Mouse (Mus musculus) stomach, embryonic 14.5 days (tissue): Measurements from ENCODE around the gene Rbpj. TPM values are rescaled to one million over a fixed set of nuclear protein-coding genes. Genes with fewer than 3 reads are reported as not detected.

Source experiments
- ATAC-seq: fragments of 200-750 bp; cut with Nextera tagmentation; 2 replicates; pipeline ENCODE4 v1.8.0; 2017; ENCODE audit warnings: low read depth, moderate TSS enrichment; ENCODE audit not compliant: insufficient number of reproducible peaks, insufficient read depth, low FRiP score
- H3K27ac ChIP-seq: fragments of 300-500 bp; sonication (generic); 2 replicates; pipeline ENCODE4 v1.5.1; 2014; ENCODE audit warnings: mild to moderate bottlenecking, low read length, moderate library complexity, mixed read lengths
- H3K27me3 ChIP-seq: fragments of 300-500 bp; sonication (generic); 2 replicates; pipeline ENCODE4 v1.6.1; 2014; ENCODE audit warnings: low read length, control low read depth, mixed read lengths; ENCODE audit not compliant: control insufficient read depth, insufficient read depth
- H3K36me3 ChIP-seq: fragments of 300-500 bp; sonication (generic); 2 replicates; pipeline ENCODE4 v1.6.1; 2014; ENCODE audit warnings: mild to moderate bottlenecking, control low read depth, low read length, moderate library complexity, mixed read lengths; ENCODE audit not compliant: control insufficient read depth, insufficient read depth
- H3K4me1 ChIP-seq: fragments of 300-500 bp; sonication (generic); 2 replicates; pipeline ENCODE4 v1.6.1; 2014; ENCODE audit warnings: low read length, control low read depth, mixed read lengths; ENCODE audit not compliant: control insufficient read depth, insufficient read depth
- H3K4me2 ChIP-seq: fragments of 300-500 bp; sonication (generic); replicated peaks from 2 replicates; pipeline ENCODE4 v1.6.1; 2014; ENCODE audit warnings: low read depth, low read length, control low read depth
- H3K4me3 ChIP-seq: fragments of 300-500 bp; sonication (generic); 2 replicates; pipeline ENCODE4 v1.5.1; 2014; ENCODE audit warnings: low read depth, low read length, control low read depth
- H3K9ac ChIP-seq: fragments of 300-500 bp; sonication (generic); replicated peaks from 2 replicates; pipeline ENCODE4 v1.6.1; 2014; ENCODE audit warnings: low read depth, mild to moderate bottlenecking, control low read depth, low read length, moderate library complexity, mixed read lengths
- H3K9me3 ChIP-seq: fragments of 300-500 bp; sonication (generic); 2 replicates; pipeline ENCODE4 v1.6.1; 2016; ENCODE audit warnings: low read depth, low read length, control low read depth; ENCODE audit not compliant: control insufficient read depth
- WGBS: fragments of 180-500 bp; shearing (Covaris S2); extraction: QIAGEN DNeasy Blood & Tissue Kit; methylation state at CpG from one replicate; pipeline ENCODE4 v1.1.7; 2014; 5-methylcytosine and 5-hydroxymethylcytosine counted together
- polyA plus RNA-seq: library from polyadenylated mRNA; unstranded; fragments of >200 nt; fragmentation: Nextera tagmentation; extraction: Ambion mirVana; gene quantifications from 2 replicates; pipeline ENCODE4 v1.2.1, GENCODE M21; 2014

Gene Rbpj
- polyA plus RNA-seq, 1 experiment from 2014 or later: 42.4 TPM

DNA sequence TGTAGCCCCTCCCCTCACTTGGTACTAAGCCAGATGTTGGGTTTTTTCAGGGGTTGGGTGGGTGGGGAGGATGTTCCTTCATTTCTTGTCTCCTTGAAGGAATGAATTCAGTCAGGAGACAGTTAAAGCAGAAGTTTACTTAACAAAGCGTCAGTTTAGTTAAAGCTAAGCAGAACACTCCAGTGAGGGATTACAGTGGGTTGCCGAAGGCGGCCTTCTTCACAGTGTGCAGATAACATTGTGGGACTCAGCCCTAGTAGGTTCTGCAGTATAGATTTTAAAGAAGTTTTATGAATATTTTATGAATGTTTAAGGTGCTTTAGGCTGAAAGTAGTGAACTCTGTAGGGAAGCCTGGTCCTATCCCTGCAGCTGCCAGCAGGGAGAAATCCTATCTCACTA lies 27.7 kb upstream of the Rbpj start:
- 9% methylated on average over 3 of the region's 3 CpGs for WGBS
- peaks cover 11% of the 10 kb centered on the region; the same call in 1 of the 2 replicates for H3K4me1 ChIP-seq
- no peaks in the 10 kb centered on the region for H3K9me3 ChIP-seq
- H3K4me3 ChIP-seq: no peak overlapping the region
- H3K36me3 ChIP-seq: no peaks in the 10 kb centered on the region
- no peak overlapping the region for H3K9ac ChIP-seq
- H3K4me2 ChIP-seq: no peak overlapping the region
- H3K27ac ChIP-seq: peak overlapping the region; percentile 63; the same call in 1 of the 2 replicates
- no peaks in the 10 kb centered on the region for H3K27me3 ChIP-seq
- peak; percentile 72; the same call in 1 of the 2 replicates for ATAC-seq

DNA sequence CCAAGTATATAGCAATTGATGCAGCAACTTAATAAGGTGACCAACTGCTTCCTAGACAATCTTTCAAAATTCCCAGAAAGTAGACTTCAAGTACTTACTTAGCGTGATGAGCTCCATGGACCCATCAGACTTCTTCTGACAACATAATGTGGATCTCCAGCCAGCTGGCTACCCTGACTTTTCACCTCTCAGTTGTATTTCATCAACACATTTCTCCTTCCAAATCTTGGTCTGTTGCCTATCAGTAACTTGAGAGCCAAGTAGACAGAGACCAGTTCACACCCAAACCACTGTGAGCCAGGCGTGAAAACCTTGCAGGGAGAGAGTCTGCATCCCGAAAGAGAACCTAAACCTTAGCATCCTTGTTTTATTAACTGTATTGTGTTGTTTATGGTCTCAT lies 26.3 kb upstream of the Rbpj start:
- no peak for ATAC-seq

DNA sequence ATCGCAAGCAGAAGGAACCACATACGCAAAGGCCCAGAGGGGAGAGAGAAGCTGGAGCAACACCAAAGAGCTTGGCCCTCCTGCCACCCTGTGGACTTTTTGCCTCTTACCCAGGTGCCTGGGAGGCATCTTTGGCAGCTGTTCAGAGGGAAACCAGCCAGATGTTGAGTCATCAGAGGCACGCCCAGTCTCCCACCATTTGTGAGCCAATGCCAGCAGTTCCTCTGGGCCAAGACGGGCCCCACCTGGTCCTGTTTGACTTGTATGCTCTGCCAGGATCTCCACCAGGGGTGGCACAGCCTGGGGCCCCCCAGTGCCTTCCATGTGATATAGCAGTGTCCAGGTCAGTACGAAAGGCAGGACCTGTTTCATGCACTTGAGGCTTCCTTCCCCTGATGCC lies 21.9 kb upstream of the Rbpj start:
- Histone ChIP-seq H3K9me3 (no peaks in the 10 kb centered on the region), H3K4me2 (no peak overlapping the region), H3K4me1 (0 out of 2 replicates have a peak, but pooled peaks cover 4% of the 10 kb centered on the region), H3K4me3 (no peak overlapping the region), H3K9ac (no peak overlapping the region), H3K27me3 (no peaks in the 10 kb centered on the region), H3K27ac (no peak overlapping the region), H3K36me3 (no peaks in the 10 kb centered on the region)
- ATAC-seq: no peak
- WGBS: 80% methylated on average over 5 of the region's 5 CpGs

More for the DNA sequence above, 26.3 kb upstream of the Rbpj start:
- Histone ChIP-seq H3K4me3 (no peak overlapping the region), H3K36me3 (no peaks in the 10 kb centered on the region), H3K27me3 (no peaks in the 10 kb centered on the region), H3K4me1 (peaks cover 11% of the 10 kb centered on the region; the same call in 1 of the 2 replicates), H3K27ac (no peak overlapping the region), H3K9ac (no peak overlapping the region), H3K4me2 (no peak overlapping the region), H3K9me3 (no peaks in the 10 kb centered on the region)
- WGBS: 66% methylated on average over 3 of the region's 3 CpGs

DNA sequence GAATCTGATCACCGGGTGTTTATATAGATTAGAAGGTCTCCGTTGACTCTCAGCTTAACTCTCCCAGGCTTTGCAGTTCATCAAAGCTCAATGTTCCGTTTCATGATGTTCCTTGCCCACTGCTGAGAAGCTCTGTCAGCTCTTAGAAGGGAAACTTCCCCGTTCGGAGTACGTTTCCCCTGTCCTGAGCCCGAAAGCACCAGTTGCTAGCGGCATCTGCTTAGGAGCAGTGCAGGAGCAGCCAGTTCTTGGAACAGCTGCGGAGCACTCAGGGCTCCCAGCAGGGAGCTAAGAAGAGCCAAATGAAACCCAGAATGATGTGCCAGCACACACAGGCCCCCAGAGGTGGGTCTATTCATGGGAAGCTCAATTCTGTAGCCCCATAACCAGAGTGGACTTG lies 15.0 kb upstream of the Rbpj start:
- Histone ChIP-seq H3K4me2 (no peak overlapping the region), H3K4me1 (0 out of 2 replicates have a peak, but pooled peaks cover 2% of the 10 kb centered on the region), H3K27ac (peak overlapping the region; percentile 58; the same call in 1 of the 2 replicates), H3K36me3 (no peaks in the 10 kb centered on the region), H3K27me3 (no peaks in the 10 kb centered on the region), H3K9me3 (no peaks in the 10 kb centered on the region), H3K4me3 (no peak overlapping the region), H3K9ac (no peak overlapping the region)
- ATAC-seq: no peak
- WGBS: 55% methylated on average over 9 of the region's 9 CpGs

DNA sequence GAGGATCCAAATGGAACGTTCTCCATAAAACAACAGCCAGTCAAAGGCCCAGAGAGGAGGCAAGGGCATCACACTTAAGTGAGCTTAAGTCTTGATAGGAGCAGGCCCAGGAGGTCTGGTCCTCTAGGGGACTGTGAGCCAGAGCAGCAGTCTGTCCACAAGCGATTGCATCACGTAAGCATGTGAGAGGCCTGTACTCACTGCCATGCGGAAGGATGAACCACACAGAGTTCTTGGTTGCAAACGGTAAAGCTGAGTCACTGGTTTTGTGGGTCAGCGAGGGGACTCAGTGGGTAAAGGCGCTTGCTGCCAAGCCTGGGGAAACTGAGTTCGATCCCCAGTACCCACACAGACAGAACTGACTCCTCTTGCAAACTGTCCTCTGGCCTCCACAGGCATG lies 14.1 kb upstream of the Rbpj start:
- H3K4me2 ChIP-seq: no peak overlapping the region
- ATAC-seq: no peak

DNA sequence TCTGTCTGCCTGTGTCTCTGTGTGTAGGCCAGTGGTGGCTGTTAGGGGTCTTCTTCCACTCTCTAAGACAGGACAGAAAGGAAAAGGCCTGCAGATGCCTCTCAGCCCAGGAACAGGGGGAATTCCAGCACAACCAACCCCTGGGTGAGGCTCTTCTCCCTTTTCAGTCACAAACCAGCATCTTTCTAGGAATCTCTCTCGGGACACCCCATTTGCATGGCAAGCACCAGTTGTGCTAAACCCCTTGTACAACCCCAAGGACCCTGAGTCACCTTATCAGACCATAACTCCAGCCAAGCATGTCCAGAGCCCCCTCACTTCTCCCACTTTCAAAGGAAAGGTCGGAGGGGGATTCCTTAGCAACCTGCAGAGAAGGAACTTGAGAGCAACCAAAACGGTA lies 13.0 kb upstream of the Rbpj start:
- H3K36me3 ChIP-seq: no peaks in the 10 kb centered on the region
- H3K4me2 ChIP-seq: no peak overlapping the region
- WGBS: 70% methylated on average over 3 of the region's 3 CpGs
- H3K4me3 ChIP-seq: no peak overlapping the region
- H3K27me3 ChIP-seq: no peaks in the 10 kb centered on the region
- no peak for ATAC-seq
- no peak overlapping the region for H3K27ac ChIP-seq
- H3K9me3 ChIP-seq: no peaks in the 10 kb centered on the region
- 0 out of 2 replicates have a peak, but pooled peaks cover 2% of the 10 kb centered on the region for H3K4me1 ChIP-seq
- no peak overlapping the region for H3K9ac ChIP-seq

More for the DNA sequence above, 14.1 kb upstream of the Rbpj start:
- Histone ChIP-seq H3K36me3 (no peaks in the 10 kb centered on the region), H3K4me1 (0 out of 2 replicates have a peak, but pooled peaks cover 2% of the 10 kb centered on the region), H3K27ac (no peak overlapping the region), H3K4me3 (no peak overlapping the region), H3K27me3 (no peaks in the 10 kb centered on the region), H3K9ac (no peak overlapping the region), H3K9me3 (no peaks in the 10 kb centered on the region)
- WGBS: 88% methylated on average over 8 of the region's 8 CpGs

DNA sequence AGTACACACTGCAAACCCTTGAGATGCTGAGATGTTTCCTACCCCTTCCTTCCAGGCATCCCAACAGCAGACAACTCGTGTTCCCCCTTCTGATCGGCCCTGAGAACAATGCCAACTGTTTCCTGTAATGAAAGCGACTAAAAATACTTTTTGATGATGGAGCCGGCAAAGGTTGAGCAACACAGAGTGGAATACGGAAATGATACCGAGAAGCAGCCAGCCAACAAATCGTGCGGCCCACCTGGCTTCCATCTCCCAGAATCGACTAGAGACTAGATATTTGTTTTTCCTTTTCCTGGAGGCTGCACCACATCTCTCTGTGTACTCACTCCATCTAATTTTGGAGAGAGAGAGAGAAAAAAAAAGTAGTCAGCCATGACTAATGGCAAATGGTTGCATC lies 11.2 kb upstream of the Rbpj start:
- Histone ChIP-seq H3K4me3 (no peak overlapping the region), H3K27ac (no peak overlapping the region), H3K4me1 (0 out of 2 replicates have a peak, but pooled peaks cover 2% of the 10 kb centered on the region), H3K4me2 (no peak overlapping the region), H3K9ac (no peak overlapping the region), H3K36me3 (no peaks in the 10 kb centered on the region), H3K9me3 (no peaks in the 10 kb centered on the region), H3K27me3 (no peaks in the 10 kb centered on the region)
- ATAC-seq: no peak
- 82% methylated on average over 9 of the region's 9 CpGs for WGBS

DNA sequence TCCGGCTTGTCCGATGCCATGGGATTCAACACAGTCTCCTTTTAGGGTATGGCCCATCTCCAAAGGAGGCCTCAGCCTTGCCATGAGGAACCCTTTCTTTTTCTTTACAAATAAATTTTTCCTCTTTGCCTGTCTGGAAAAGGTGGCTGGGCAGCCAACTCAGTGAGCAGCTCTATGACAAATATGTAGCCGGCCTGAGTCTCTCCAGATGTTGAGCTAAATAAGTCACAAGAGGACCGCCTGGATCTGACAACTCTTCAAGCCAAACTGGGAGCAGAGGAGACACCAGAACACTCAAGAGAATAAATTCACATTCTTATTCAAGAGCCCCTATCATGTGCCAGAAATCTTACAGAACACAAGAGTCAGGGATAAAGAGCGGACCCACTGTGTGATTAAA lies 10.5 kb upstream of the Rbpj start:
- Histone ChIP-seq H3K4me1 (0 out of 2 replicates have a peak, but pooled peaks cover 2% of the 10 kb centered on the region), H3K9me3 (no peaks in the 10 kb centered on the region), H3K9ac (no peak overlapping the region), H3K36me3 (no peaks in the 10 kb centered on the region), H3K4me2 (no peak overlapping the region), H3K27ac (no peak overlapping the region), H3K27me3 (no peaks in the 10 kb centered on the region), H3K4me3 (no peak overlapping the region)
- 80% methylated on average over 5 of the region's 5 CpGs for WGBS
- 0 out of 2 replicates have a peak, but pooled peaks have one; percentile 23 for ATAC-seq

DNA sequence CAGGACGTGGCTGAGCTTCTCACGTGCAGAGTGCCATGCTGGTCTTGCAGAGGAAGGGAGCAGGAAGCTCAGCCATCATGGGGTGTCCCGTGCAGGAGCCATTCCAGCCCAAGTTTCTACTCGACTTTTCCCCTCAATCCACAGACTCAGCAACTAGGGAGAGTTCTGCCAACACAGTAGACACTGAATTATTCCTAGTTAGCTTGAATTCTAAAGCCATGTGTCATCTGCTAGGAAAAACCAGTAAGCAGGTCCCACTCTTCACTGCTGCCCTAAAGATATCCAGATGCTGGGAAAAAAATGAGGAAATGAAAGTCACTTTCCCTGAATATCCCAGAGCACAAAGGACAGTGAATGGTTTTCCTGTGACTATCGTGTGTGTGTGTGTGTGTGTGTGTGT lies 5.8 kb upstream of the Rbpj start:
- H3K36me3 ChIP-seq: no peaks in the 10 kb centered on the region
- H3K9me3 ChIP-seq: no peaks in the 10 kb centered on the region
- WGBS: 80% methylated on average over 5 of the region's 5 CpGs

More for the DNA sequence above, 5.8 kb upstream of the Rbpj start:
- H3K27ac ChIP-seq: no peak overlapping the region
- no peak for ATAC-seq
- H3K4me3 ChIP-seq: no peak overlapping the region
- no peak overlapping the region for H3K4me2 ChIP-seq
- H3K4me1 ChIP-seq: 0 out of 2 replicates have a peak, but pooled peaks cover 4% of the 10 kb centered on the region
- H3K27me3 ChIP-seq: no peaks in the 10 kb centered on the region
- no peak overlapping the region for H3K9ac ChIP-seq
